Mouse (Mus musculus) layer of hippocampus, adult 2 months (tissue): ENCODE results near the gene Hmgcll1. TPM values are rescaled to one million over a fixed set of nuclear protein-coding genes. Genes with fewer than 3 reads are reported as not detected.
A peak's percentile ranks its signal among the peaks of the same experiment; 100 is the strongest.

Experiments
- DNase-seq, 2 experiments: peaks; one replicate each; pipeline ENCODE4 v3.0.0; 2022; ENCODE audit warnings: low spot score in 2 of 2
- H3K27ac ChIP-seq: fragments of 200-600 bp; 2 replicates; pipeline ENCODE4 v1.8.1; 2022
- H3K4me3 ChIP-seq: fragments of 200-600 bp; 2 replicates; pipeline ENCODE4 v1.8.1; 2022; ENCODE audit warnings: mild to moderate bottlenecking
- CTCF ChIP-seq: fragments of 200-600 bp; conservative IDR thresholded peaks from 2 replicates; pipeline ENCODE4 v1.8.1; 2022; ENCODE audit warnings: antibody characterized with exemption, mild to moderate bottlenecking, moderate library complexity
- long read RNA-seq, 2 experiments: library from polyadenylated mRNA; stranded (forward); transcript quantifications; one replicate each; pipeline ENCODE4 v2.0.0; 2021; ENCODE audit warnings: borderline mapping rate in 2 of 2
- total RNA-seq, 2 experiments: library from RNA; stranded (reverse); gene quantifications; 2 replicates each; pipeline ENCODE4 v1.2.3; 2021

Hmgcll1 gene
- total RNA-seq, result 10 to 100 TPM; 11.6 to 15.3 TPM
- long read RNA-seq, experiment 1, partial matches to known transcripts, result 1 of 5 reads
- long read RNA-seq, experiment 1, other reads (novel, unspliced or antisense), result 2 of 5 reads
- long read RNA-seq, experiment 2, partial matches to known transcripts, result 1 of 6 reads
- long read RNA-seq, experiment 2, other reads (novel, unspliced or antisense), result 5 of 6 reads

DNA sequence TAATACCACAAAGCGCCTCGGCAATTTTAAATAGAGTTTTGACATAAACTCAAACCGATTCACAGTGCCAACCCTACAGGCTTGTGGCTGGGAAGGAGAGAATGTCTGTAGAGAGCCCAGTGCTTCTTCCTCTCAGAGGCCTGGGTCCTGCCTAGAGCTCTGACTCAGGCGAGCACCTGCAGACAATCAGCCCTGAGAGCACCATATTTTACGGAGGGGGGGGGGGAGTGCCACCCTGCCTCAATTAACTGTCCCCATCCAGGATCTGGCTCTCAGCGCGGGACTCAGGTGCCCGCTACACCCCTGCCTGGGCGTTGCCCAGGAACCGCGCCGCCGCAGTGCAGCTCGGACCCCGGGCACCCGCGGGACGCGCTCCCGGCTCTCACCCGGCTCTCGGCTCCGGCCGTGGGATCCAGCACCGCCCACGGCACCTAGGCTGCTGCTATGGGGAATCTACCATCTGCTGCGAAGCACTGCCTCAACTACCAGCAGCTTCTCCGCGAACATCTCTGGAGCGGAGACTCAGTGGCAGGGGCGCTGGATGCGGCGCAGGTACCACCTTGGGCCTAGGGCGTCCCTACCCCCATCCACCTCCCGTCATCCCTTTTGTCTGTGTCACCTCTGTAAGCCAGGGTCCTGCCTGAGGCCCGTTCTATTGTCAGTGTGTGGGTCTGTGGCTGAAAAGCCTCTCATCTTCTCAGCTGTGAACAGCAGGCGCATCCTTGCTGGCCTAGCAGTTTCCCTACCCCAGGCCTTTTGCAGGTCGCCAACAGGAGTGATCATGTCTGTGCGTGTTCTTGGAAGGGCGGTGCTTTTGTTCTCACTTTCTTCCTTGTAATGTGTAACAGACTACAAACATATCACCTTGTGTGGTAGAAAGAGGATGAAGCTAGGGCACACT lies at the start of gene Hmgcll1:
TSS of gene Hmgcll1 (plus strand) at position 225 of the 901 bp plus-strand sequence.
- TF ChIP-seq CTCF, result no peak
- DNase-seq, result peak; percentile 49 to 59
- H3K4me3 ChIP-seq, result peak within 1 kb of the TSS; percentile 67
- H3K27ac ChIP-seq, result peak within 1 kb of the TSS; percentile 89

DNA sequence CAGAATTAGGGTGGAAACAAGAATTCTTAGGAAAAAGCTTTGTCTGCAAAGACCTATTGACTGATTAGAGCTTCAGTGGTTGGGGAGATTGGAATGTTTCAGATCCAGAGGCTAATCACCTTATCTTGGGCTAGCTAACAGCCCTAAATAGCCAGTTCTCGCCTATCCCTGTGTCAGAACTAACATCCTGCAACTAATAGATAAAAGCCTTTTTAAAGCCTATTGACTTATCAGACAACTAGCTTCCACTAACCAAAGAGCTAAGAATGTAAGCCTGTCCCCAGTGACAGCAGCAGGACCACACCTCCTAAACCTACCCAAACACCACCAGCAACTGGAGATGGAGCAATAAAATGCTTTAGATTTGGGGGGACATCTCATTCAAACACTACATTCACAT lies 34.6 kb upstream of the Hmgcll1 start:
- Histone ChIP-seq H3K27ac (no peak overlapping the region), H3K4me3 (no peak overlapping the region)
- no peak for TF ChIP-seq CTCF
- no peak for DNase-seq

DNA sequence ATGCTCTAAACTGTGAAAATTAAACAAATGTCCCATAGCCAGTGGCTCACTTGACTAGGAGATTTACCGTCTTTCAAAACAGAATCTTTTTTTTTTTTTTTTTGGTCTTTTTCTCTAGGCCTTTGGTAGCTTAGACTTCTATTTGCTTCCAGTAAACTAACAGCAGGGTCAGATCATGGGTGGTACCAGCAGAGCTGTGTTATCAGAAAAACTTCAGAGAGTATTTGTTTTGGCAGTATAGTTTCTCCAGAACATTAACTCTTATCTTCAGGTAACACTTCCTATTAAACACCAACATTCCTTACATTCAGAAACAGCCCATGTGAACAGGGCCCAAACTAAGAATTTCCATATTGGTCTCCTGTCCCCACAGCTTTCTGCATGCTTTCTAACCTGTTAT lies 33.5 kb upstream of the Hmgcll1 start:
- DNase-seq, result no peak
- TF ChIP-seq CTCF, result no peak
- Histone ChIP-seq H3K4me3 (no peak overlapping the region), H3K27ac (no peak overlapping the region)

DNA sequence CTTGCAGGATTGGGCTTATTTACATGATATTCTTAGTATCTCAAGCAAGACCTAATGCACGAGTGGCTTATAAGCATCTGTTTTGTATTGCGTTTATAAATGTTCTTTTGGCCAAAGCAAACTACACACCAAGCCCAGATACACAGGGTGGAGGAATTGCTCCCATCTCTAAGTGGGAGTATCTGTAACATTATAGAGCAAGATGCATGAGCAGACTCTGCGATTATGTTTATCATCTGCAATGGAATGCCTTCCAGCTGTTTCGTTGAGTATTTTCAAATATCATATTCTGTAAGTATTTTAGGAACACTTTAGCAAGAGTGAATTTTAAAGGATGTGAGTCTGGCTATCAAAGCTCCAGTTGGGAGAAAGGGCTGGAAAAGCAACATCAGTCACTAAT lies 25.2 kb upstream of the Hmgcll1 start:
- no peak overlapping the region for H3K27ac ChIP-seq
- no peak overlapping the region for H3K4me3 ChIP-seq
- DNase-seq, result no peak
- TF ChIP-seq CTCF, result no peak

DNA sequence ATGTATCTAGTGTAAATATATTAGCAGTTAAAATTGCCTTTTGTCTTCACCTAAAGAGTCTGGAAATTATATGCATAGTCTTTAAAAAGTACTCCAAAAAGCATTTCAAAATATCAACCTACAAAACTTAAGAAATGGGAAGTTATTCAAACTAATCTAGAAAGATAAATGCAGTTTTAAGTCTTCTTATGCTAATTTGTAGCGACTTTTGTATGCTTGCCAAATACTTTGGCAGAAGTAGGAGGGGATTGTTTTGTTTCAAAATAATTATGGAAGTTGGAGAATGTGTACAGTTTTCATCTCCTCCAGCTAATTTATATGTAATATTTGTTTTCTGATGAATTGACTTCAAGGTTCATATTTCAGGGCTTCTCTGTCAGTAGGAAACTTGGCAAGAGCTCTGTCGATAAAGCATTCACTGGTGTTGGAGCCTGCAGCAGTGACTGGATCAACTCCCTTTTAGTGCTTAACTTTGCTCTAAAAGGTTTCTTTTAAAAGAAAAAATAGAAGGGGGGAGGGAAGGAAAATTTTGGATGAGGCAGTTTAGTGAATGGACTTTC lies 15.8 kb upstream of the Hmgcll1 start:
- no peak overlapping the region for H3K4me3 ChIP-seq
- DNase-seq, result no peak
- TF ChIP-seq CTCF, result no peak
- no peak overlapping the region for H3K27ac ChIP-seq

DNA sequence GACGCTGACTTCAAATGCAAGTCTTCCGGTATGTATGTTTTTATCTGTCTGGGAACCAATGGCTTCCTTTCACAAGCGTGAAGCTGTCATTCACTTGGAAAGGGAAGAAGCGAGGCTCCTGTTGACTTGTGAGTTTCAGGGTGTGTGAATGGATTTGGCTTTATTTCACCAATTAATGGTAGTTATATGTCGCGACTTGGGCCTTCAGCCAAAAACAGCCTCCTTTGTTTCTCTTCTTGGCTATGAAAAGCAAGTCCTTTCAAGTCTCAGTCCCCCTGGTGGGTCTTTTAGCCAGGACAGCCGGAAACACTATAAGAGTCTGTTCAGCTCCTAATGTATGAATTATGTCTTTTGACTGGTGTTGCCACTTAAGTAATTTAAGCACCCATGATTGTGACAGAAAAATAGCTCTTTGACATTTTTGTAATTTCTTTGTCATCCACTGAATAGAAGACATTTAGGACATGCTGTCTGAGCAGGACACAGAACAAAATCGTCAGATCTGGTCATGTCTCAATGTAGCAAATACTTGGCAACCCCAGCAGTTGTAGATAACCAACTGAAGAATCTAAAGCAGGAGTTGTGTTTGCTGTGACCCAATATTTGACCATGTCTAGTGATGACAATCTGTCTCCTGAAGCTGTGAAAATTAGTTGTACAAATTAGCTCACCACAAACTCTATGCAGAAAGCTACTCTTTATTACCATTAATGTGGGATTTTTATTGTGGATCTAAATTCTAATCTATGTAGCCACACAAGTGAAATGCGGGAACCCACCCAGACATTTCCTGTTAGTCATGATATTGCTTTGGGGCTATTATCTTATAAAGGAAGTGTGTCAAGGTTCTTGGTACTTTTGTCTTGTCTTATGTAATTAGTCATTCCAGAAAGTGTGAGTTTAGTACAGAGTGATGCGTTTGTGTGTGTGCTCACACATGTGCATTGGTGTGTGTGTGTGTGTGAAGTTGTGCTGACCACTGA lies 13.5 kb upstream of the Hmgcll1 start:
- TF ChIP-seq CTCF, result 0 out of 2 replicates have a peak, but pooled peaks have one; percentile 8
- Histone ChIP-seq H3K4me3 (no peak overlapping the region), H3K27ac (no peak overlapping the region)
- DNase-seq, result no peak

DNA sequence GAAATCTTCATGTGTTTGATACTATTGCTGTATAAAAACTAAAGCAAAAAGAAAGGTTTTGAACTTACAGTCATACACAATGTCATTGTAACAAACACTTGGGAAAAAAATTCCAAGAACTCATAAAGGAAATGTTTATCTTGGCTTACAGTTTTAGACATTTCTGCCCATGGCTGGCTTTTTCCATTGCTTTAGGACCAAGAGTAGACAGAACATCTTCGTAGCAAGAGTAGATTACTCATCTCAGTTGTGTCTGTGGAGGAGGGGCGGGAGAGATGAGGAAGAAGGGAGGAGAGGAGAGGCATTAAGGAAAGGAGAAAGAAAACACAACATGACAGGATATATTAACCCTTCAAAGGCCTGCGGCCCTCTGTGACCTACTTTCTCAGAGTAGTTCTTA lies 11.6 kb upstream of the Hmgcll1 start:
- no peak for TF ChIP-seq CTCF
- DNase-seq, result no peak
- H3K4me3 ChIP-seq, result no peak overlapping the region
- H3K27ac ChIP-seq, result no peak overlapping the region

DNA sequence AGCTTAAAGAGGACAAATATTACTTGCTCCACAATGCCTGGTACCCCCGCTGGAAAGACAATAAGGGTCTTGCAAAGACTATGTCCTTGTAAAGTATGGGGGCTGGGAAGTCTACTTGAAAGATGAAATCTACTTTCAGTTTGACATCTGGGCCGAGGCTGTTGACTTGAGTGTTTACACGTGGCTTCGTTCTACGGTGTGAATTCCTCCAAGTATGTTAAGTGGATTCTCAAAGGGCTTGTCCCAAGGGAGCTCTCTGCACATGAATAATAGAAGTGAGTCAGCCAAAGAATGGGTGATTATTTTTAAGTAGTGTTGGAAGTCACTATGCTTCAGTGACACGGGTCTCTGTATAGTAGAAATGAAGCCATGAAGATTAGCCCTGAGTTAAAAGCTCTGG lies 11.0 kb upstream of the Hmgcll1 start:
- no peak overlapping the region for H3K27ac ChIP-seq
- no peak overlapping the region for H3K4me3 ChIP-seq
- no peak for TF ChIP-seq CTCF
- no peak for DNase-seq

DNA sequence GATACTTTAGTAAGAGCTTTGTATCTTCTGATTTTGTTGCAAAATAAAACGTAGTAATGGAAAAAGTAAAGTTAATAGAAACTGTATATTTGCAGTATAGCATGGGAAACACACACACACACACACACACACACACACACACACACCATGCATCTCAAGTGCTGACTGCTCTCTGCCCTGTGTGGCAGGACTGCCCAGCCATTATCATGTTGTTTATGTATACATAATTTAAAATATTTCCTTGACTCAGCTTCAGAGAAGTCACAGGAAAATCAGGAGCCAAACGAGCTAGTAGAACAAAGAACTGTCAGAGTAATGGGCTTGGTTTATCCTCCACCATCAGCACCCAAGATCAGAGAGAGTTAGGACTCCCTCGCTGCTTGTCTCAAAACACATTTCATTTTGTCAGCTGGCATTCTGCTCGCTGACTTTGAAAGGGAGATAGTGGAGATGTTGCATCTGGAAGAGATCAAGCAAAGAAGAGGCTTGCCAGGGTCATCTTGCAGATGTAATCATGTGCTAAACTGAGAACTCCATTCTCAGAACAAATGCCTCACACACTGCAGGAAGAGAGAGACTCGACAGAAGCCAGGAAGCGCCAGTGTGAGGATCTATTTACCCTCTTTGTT lies 7.2 kb upstream of the Hmgcll1 start:
- TF ChIP-seq CTCF, result no peak
- DNase-seq, result no peak
- H3K4me3 ChIP-seq, result no peak overlapping the region
- H3K27ac ChIP-seq, result no peak overlapping the region

DNA sequence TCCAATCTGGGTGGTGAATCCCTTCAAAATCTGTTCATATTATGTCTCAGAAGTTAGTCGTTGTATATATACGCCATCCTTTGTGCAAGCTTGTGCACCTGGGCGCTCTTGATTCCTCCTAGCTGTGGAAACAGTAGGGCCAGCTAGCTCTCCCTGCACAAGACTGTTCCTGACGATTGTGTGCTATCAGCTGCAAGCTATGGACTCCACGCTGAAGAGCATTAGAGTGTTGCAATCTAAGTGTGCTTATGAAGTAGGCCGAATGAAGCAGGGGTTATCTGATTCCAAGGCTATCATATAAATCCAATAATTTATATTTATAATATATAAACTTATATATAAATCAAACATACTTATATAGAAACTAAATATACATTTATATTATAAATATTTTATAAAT lies 866 bp upstream of the Hmgcll1 start:
- DNase-seq, result no peak
- H3K27ac ChIP-seq, result no peak overlapping the region
- H3K4me3 ChIP-seq, result no peak overlapping the region
- no peak for TF ChIP-seq CTCF

DNA sequence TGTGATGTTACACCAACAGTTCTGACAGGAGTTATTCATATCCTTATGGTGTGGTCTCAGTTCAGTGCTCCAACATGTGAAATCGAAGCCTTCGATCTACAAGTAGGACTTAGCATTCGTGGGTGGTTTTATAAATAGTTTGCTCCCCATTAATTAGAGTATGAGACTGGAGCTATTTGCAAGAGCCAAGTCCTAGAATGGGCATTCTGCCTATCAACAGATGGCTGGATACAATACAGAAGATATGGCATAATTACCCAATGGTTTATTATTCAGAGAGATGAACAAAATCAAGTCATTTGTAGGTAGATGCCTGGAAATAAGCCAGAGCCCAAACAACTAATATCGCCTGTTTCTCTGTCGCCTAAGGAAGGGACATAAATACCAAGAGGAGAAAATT lies 1.3 kb downstream of the Hmgcll1 start:
- DNase-seq, result peak; percentile 66 to 71
- peak overlapping the region; percentile 89; the same call in 1 of the 2 replicates for H3K27ac ChIP-seq
- no peak overlapping the region; the same call in 1 of the 2 replicates for H3K4me3 ChIP-seq
- no peak for TF ChIP-seq CTCF

DNA sequence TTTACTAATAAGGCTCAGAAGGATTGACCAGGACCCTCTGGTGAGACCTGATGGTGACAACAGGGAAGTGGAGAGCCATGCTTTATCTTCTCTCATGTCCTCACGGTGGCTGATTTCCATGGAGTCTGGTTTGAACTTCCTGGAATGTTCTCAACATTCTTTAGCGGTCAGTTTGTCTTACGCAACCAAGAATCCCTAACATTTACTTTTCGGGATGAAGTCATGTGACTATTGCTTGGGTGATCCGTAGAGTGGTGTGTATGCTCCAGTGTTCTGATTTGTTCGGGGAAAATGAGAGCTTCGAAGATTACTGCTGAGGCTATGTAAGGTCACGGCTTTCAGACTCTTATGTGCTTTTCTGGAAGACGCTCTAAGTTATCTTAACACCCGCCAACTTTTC lies 1.9 kb downstream of the Hmgcll1 start:
- Histone ChIP-seq H3K4me3 (no peak overlapping the region), H3K27ac (no peak overlapping the region)
- no peak for DNase-seq
- TF ChIP-seq CTCF, result no peak
